Mouse (Mus musculus) ES-Bruce4 (cell line): Measurements from ENCODE around the gene Pigs.

Experiments used
- CTCF ChIP-seq: IDR thresholded peaks from one replicate; pipeline ENCODE4 v1.8.1; 2011; ENCODE audit warnings: low read depth, low read length
- EP300 ChIP-seq: IDR thresholded peaks from 2 replicates; pipeline ENCODE4 v1.6.1; 2011; ENCODE audit warnings: low read depth, low read length; ENCODE audit not compliant: insufficient read depth

- TF ChIP-seq EP300: no peak
- TF ChIP-seq CTCF: no peak
Measured at GRCm38 (mm10) chr11:78347908-78348307, 19.7 kb downstream of the Pigs start.
